Mouse (Mus musculus) testis, adult 2 months (tissue): Measurements from ENCODE around the gene Col4a1.

ENCODE experiments used
- CTCF ChIP-seq: fragments of 200-500 bp; IDR thresholded peaks from 2 replicates; pipeline ENCODE4 v1.5.1; 2012; ENCODE audit warnings: low read depth, mild to moderate bottlenecking, inconsistent platforms, low read length, moderate library complexity; ENCODE audit not compliant: control insufficient read depth, insufficient read depth, insufficient replicate concordance
- POLR2A ChIP-seq: fragments of 200-500 bp; IDR thresholded peaks from 2 replicates; pipeline ENCODE4 v1.6.1; 2012; ENCODE audit warnings: low read depth, mild to moderate bottlenecking, inconsistent platforms, low read length, moderate library complexity; ENCODE audit not compliant: control insufficient read depth

GRCm38 (mm10) chr8:11262031-11262735 is 50.4 kb downstream of the Col4a1 start:
- no peak for TF ChIP-seq CTCF
- no peak for TF ChIP-seq POLR2A
